Mouse (Mus musculus) kidney, postnatal 0 days (tissue): ENCODE measurements at regions not wholly inside any gene's neighbourhood (a gene's known extent, or its start where the extent isn't known, plus 50 kb on each side); places are given as distances from the start of the nearest gene placed in this dataset.

ENCODE experiments used
- ATAC-seq: fragments of 200-750 bp; cut with Nextera tagmentation; replicated peaks from 2 replicates; pipeline ENCODE4 v1.8.0; 2017; ENCODE audit warnings: low read depth, moderate number of reproducible peaks, moderate TSS enrichment, moderate library complexity; ENCODE audit not compliant: low FRiP score
- DNase-seq: peaks from one replicate; pipeline ENCODE4 v3.0.0-alpha.2; 2016; ENCODE audit warnings: low spot score
- H3K27ac ChIP-seq: fragments of 300-500 bp; sonication (generic); 2 replicates; pipeline ENCODE4 v1.5.1; 2014; ENCODE audit warnings: mild to moderate bottlenecking
- H3K27me3 ChIP-seq: fragments of 300-500 bp; sonication (generic); 2 replicates; pipeline ENCODE4 v1.6.1; 2014; ENCODE audit warnings: low read length, mixed read lengths; ENCODE audit not compliant: insufficient read depth
- H3K36me3 ChIP-seq: fragments of 300-500 bp; sonication (generic); 2 replicates; pipeline ENCODE4 v1.6.1; 2014; ENCODE audit warnings: low read length, mixed read lengths; ENCODE audit not compliant: insufficient read depth
- H3K4me1 ChIP-seq: fragments of 300-500 bp; sonication (generic); replicated peaks from 2 replicates; pipeline ENCODE4 v1.6.1; 2014; ENCODE audit warnings: antibody characterized with exemption, low read length, mixed read lengths; ENCODE audit not compliant: insufficient read depth
- H3K4me2 ChIP-seq: fragments of 300-500 bp; sonication (generic); 2 replicates; pipeline ENCODE4 v1.6.1; 2014; ENCODE audit warnings: mild to moderate bottlenecking, low read length, moderate library complexity, mixed read lengths
- H3K4me3 ChIP-seq: fragments of 300-500 bp; sonication (generic); replicated peaks from 2 replicates; pipeline ENCODE4 v1.5.1; 2014; ENCODE audit warnings: low read depth, low read length
- H3K9ac ChIP-seq: fragments of 300-500 bp; sonication (generic); 2 replicates; pipeline ENCODE4 v1.6.1; 2014; ENCODE audit warnings: low read depth, low read length
- H3K9me3 ChIP-seq: fragments of 300-500 bp; sonication (generic); replicated peaks from 2 replicates; pipeline ENCODE4 v1.6.1; 2016; ENCODE audit warnings: low read length, inconsistent platforms, mixed read lengths
- CTCF ChIP-seq: IDR thresholded peaks from 2 replicates; pipeline ENCODE4 v1.5.1; 2016; ENCODE audit warnings: antibody characterized with exemption, low read depth, mild to moderate bottlenecking, moderate library complexity
- WGBS: fragments of 180-500 bp; shearing (Covaris S2); extraction: QIAGEN DNeasy Blood & Tissue Kit; methylation state at CpG from one replicate; pipeline ENCODE4 v1.1.7; 2014; 5-methylcytosine and 5-hydroxymethylcytosine counted together

DNA sequence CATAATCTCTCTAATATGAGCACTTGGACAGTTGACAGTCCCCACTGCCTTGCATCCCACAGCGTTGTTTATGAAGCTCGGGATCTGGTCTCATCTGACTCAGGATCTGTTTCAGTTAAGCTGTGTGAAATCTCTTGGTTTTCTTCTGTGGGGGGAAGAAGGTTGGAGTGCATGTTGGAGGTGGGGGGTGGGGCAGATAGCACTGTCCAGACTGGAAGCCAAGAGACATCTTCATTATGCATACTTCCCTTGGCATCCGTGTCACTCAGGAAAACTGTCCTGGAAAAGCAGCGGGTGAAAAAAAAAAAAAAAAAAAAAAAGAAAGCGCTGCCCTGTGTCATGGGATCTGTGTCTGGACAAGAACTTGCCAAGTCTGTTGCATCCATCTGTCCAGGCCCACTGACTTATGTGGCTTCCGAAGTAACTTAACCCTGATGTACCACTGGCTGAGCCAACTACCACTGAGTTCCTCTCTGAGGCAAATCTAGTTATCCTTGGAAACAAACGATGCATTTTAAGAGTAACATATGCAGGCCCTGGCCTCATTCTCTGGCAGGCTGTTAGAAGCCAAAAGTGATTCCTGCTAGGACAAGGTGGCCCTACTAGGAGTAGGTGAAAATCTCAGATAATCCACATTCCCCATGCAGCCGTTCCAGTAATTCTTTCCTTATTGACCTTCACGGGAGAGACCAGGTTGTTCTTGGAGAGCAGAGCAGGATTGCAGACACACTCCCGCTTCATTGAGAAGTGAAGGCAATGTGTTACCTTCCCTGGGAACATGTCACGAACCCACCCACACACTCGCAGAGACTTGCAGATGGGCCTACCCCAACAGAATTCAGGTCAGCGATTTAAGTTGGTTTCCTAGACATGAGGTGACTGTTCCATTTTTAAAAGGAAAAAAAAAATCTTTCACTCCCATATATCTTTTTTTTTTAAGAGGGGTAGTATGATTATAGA lies 439.7 kb downstream of the Epha4 start:
- Histone ChIP-seq H3K9ac (no peak overlapping the region), H3K4me1 (no peaks in the 10 kb centered on the region), H3K27ac (no peak overlapping the region), H3K9me3 (no peaks in the 10 kb centered on the region), H3K4me2 (no peak overlapping the region), H3K27me3 (no peaks in the 10 kb centered on the region), H3K4me3 (no peak overlapping the region), H3K36me3 (no peaks in the 10 kb centered on the region)
- 77% methylated on average over 13 of the region's 13 CpGs for WGBS
- TF ChIP-seq CTCF: no peak
- no peak for DNase-seq
- no peak for ATAC-seq

DNA sequence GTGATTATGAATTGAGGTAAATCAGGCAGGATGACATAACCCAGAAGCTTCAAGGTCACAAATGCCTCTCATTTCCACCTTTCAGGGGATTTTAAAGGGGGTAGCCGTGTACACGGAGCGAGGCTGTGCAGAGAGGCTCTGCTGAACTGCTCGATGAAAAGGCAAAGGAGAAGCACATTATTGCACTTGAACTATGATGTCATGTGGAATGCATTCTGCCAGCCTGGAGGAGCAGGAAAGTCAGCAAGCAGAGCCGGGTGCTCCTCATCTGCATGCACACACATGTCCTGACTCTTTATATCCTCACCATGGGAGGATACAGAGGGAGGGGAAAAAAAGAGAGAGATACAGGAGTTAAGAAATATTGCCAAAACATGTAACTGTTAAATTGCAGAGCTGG lies 434.1 kb downstream of the Epha4 start:
- Histone ChIP-seq H3K4me3 (no peak overlapping the region), H3K27me3 (no peaks in the 10 kb centered on the region), H3K27ac (no peak overlapping the region), H3K9ac (no peak overlapping the region), H3K4me2 (no peak overlapping the region), H3K9me3 (no peaks in the 10 kb centered on the region), H3K36me3 (no peaks in the 10 kb centered on the region), H3K4me1 (no peaks in the 10 kb centered on the region)
- no peak for ATAC-seq
- DNase-seq: no peak
- WGBS: 64% methylated on average over 5 of the region's 5 CpGs
- no peak for TF ChIP-seq CTCF

DNA sequence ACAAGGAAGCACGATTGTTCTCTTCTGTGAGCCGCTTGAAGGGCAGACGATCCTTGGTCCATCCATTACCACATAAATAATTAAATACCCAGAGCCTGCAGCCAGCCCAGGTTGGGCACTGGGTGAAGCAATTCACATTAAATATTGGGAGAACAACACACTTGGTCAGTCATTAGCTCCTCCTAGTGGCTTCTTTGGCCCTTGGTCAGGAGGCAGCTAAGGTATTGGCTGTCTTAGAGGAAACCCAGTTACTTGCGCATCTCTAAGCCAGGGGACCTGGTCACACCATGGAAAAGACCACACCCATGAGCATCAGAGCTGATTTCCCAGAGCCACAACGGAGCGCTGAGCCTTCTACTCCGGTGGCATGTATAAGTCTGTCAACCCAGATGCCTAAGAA lies 433.2 kb downstream of the Epha4 start:
- TF ChIP-seq CTCF: peak; percentile 70
- Histone ChIP-seq H3K4me1 (no peaks in the 10 kb centered on the region), H3K27ac (no peak overlapping the region), H3K27me3 (no peaks in the 10 kb centered on the region), H3K36me3 (no peaks in the 10 kb centered on the region), H3K9ac (no peak overlapping the region), H3K4me2 (no peak overlapping the region), H3K9me3 (no peaks in the 10 kb centered on the region), H3K4me3 (no peak overlapping the region)
- 50% methylated on average over 7 of the region's 7 CpGs for WGBS
- no peak for ATAC-seq
- peak; percentile 58 for DNase-seq

GRCm38 (mm10) chr1:77082410-77082809 lies 432.5 kb downstream of the Epha4 start:
- whole genome bisulfite sequencing: 85% methylated on average over 3 of the region's 3 CpGs
- no peak for DNase-seq
- H3K27ac ChIP-seq: no peak overlapping the region
- no peaks in the 10 kb centered on the region for H3K36me3 ChIP-seq
- no peak overlapping the region for H3K9ac ChIP-seq
- no peaks in the 10 kb centered on the region for H3K27me3 ChIP-seq
- no peak overlapping the region for H3K4me2 ChIP-seq
- TF ChIP-seq CTCF: no peak
- no peaks in the 10 kb centered on the region for H3K4me1 ChIP-seq
- no peak for ATAC-seq
- no peaks in the 10 kb centered on the region for H3K9me3 ChIP-seq
- H3K4me3 ChIP-seq: no peak overlapping the region

GRCm38 (mm10) chr1:77093551-77093950 lies 421.3 kb downstream of the Epha4 start:
- no peak overlapping the region for H3K27ac ChIP-seq
- H3K4me1 ChIP-seq: no peaks in the 10 kb centered on the region
- no peak for ATAC-seq
- TF ChIP-seq CTCF: no peak
- no peaks in the 10 kb centered on the region for H3K27me3 ChIP-seq
- H3K4me2 ChIP-seq: no peak overlapping the region
- no peak overlapping the region for H3K4me3 ChIP-seq
- 54% methylated on average over 2 of the region's 2 CpGs for WGBS
- no peak for DNase-seq
- no peaks in the 10 kb centered on the region for H3K36me3 ChIP-seq
- H3K9ac ChIP-seq: no peak overlapping the region
- no peaks in the 10 kb centered on the region for H3K9me3 ChIP-seq

- TF ChIP-seq CTCF: no peak
- Histone ChIP-seq H3K4me2 (no peak overlapping the region), H3K27me3 (no peaks in the 10 kb centered on the region), H3K36me3 (no peaks in the 10 kb centered on the region), H3K27ac (no peak overlapping the region), H3K9me3 (no peaks in the 10 kb centered on the region), H3K9ac (no peak overlapping the region), H3K4me1 (no peaks in the 10 kb centered on the region), H3K4me3 (no peak overlapping the region)
- no peak for DNase-seq
- WGBS: 60% methylated on average over 12 of the region's 12 CpGs
- no peak for ATAC-seq
Observed at GRCm38 (mm10) chr1:77101726-77102272, 413.1 kb downstream of the Epha4 start.
